Mouse (Mus musculus): ENCODE results near the gene Myo1f.

- no peak for TF ChIP-seq CTCF (IDR thresholded peaks at IDR 0.05)
- TF ChIP-seq POLR2A (IDR thresholded peaks at IDR 0.05; ENCODE audit: insufficient read depth, low read depth, low read length), result no peak
- TF ChIP-seq EP300 (IDR thresholded peaks at IDR 0.05; ENCODE audit: insufficient read depth, low read depth, low read length), result no peak
Observed at GRCm38 (mm10) chr17:33564599-33564998, 9.1 kb downstream of the Myo1f start.

All from heart, adult 2 months (tissue).